Mouse (Mus musculus) midbrain, postnatal 0 days (tissue): ENCODE results near the gene Gipr. TPM values are rescaled to one million over a fixed set of nuclear protein-coding genes. Genes with fewer than 3 reads are reported as not detected.

ENCODE experiments used
- ATAC-seq: fragments of 200-750 bp; cut with Nextera tagmentation; 2 replicates; pipeline ENCODE4 v1.8.0; 2017; ENCODE audit warnings: moderate number of reproducible peaks, mild to moderate bottlenecking, moderate TSS enrichment, moderate library complexity; ENCODE audit not compliant: low FRiP score
- DNase-seq: peaks from one replicate; pipeline ENCODE4 v3.0.0-alpha.2; 2015; ENCODE audit warnings: low spot score
- H3K27ac ChIP-seq: fragments of 300-500 bp; sonication (generic); 2 replicates; pipeline ENCODE4 v1.5.1; 2014; ENCODE audit warnings: low read depth, mild to moderate bottlenecking, low read length, mixed read lengths
- H3K27me3 ChIP-seq: fragments of 300-500 bp; sonication (generic); 2 replicates; pipeline ENCODE4 v1.6.1; 2014; ENCODE audit warnings: low read length, control low read depth, mixed read lengths; ENCODE audit not compliant: insufficient read depth
- H3K36me3 ChIP-seq: fragments of 300-500 bp; sonication (generic); 2 replicates; pipeline ENCODE4 v1.6.1; 2014; ENCODE audit warnings: low read length, control low read depth, mixed read lengths; ENCODE audit not compliant: insufficient read depth
- H3K4me1 ChIP-seq: fragments of 300-500 bp; sonication (generic); 2 replicates; pipeline ENCODE4 v1.6.1; 2014; ENCODE audit warnings: mild to moderate bottlenecking, control low read depth, antibody characterized with exemption, low read length, mixed read lengths; ENCODE audit not compliant: insufficient read depth
- H3K4me2 ChIP-seq: fragments of 300-500 bp; sonication (generic); 2 replicates; pipeline ENCODE4 v1.6.1; 2014; ENCODE audit warnings: low read depth, mild to moderate bottlenecking, low read length, mixed read lengths; ENCODE audit not compliant: poor library complexity, severe bottlenecking
- H3K4me3 ChIP-seq: fragments of 300-500 bp; sonication (generic); 2 replicates; pipeline ENCODE4 v1.5.1; 2014; ENCODE audit warnings: low read depth, mild to moderate bottlenecking, low read length, moderate library complexity
- H3K9ac ChIP-seq: fragments of 300-500 bp; sonication (generic); replicated peaks from 2 replicates; pipeline ENCODE4 v1.6.1; 2014; ENCODE audit warnings: mild to moderate bottlenecking, low read length, moderate library complexity, mixed read lengths; ENCODE audit not compliant: poor library complexity, severe bottlenecking
- H3K9me3 ChIP-seq: fragments of 300-500 bp; sonication (generic); 2 replicates; pipeline ENCODE4 v1.6.1; 2016; ENCODE audit warnings: low read length, control low read depth
- CTCF ChIP-seq: IDR thresholded peaks from 2 replicates; pipeline ENCODE4 v1.5.1; 2016; ENCODE audit warnings: antibody characterized with exemption, mild to moderate bottlenecking
- WGBS: fragments of 180-500 bp; shearing (Covaris S2); extraction: QIAGEN DNeasy Blood & Tissue Kit; methylation state at CpG from one replicate; pipeline ENCODE4 v1.1.7; 2014; 5-methylcytosine and 5-hydroxymethylcytosine counted together
- polyA plus RNA-seq: library from polyadenylated mRNA; unstranded; fragments of >200 nt; fragmentation: Nextera tagmentation; extraction: Ambion mirVana; gene quantifications from 2 replicates; pipeline ENCODE4 v1.2.1, GENCODE M21; 2015
- total RNA-seq: library from RNA; depleted of rRNA; stranded (reverse); fragments of >200 nt; gene quantifications from 2 replicates; pipeline ENCODE4 v1.2.3, GENCODE M21; 2014

Gipr gene
- total and polyA plus RNA-seq, 2 experiments from 2014 or later, result 2.3 to 7.4 TPM

DNA sequence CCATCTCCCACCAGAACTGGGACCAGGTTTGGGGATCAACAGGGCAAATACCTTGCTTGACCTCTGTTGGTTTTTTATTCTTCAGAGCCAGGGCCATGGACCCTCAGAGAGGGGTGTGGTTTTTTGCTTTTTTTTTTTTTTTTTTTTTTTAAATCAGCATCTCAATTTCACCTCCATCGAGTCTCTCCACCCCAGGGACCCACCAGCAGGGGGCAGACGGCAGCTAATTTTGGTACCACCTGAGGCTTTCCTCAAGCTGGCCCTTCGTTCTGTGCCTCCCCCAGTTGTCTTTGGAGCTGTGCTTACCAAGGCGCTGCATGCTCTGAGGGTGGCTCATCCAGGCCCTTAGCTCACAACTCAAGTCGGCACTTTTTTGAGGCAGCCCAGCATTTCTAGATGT, 28.5 kb downstream of the Gipr start:
- Histone ChIP-seq H3K4me2 (no peak overlapping the region), H3K4me3 (no peak overlapping the region), H3K9me3 (no peaks in the 10 kb centered on the region), H3K27me3 (no peaks in the 10 kb centered on the region), H3K36me3 (peaks cover 45% of the 10 kb centered on the region), H3K4me1 (no peaks in the 10 kb centered on the region), H3K27ac (no peak overlapping the region), H3K9ac (no peak overlapping the region)
- ATAC-seq (no peak), DNase-seq (no peak)
- peak; percentile 59 for TF ChIP-seq CTCF
- 40% methylated on average over 5 of the region's 5 CpGs for WGBS

DNA sequence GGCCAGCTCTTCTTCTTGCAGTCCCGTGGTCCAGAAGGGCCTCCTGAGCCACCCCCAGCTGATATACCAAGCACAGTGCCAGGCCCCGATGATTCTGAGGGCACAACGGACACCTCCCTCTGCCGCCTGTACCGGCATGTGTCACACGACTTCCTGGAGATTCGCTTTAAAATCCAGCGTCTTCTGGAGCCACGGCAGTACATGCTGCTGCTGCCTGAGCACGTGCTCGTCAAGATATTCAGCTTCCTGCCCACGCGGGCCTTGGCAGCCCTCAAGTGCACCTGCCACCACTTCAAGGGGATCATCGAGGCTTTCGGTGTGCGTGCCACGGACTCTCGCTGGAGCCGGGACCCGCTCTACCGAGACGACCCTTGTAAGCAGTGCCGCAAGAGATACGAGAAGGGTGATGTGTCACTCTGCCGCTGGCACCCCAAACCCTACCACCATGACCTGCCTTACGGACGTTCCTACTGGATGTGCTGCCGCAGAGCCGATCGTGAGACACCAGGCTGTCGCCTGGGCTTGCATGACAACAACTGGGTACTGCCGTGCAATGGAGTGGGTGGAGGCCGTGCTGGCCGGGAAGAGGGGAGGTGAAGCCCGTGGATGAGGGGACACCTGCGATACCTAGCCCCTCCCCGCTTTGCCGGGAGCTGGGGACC, 29.1 kb downstream of the Gipr start:
- no peak for DNase-seq
- no peaks in the 10 kb centered on the region for H3K27me3 ChIP-seq
- peaks cover 45% of the 10 kb centered on the region for H3K36me3 ChIP-seq
- no peak overlapping the region for H3K4me3 ChIP-seq
- no peak for TF ChIP-seq CTCF
- no peak for ATAC-seq
- 93% methylated on average over 38 of the region's 38 CpGs for WGBS
- no peak overlapping the region for H3K9ac ChIP-seq
- H3K9me3 ChIP-seq, result no peaks in the 10 kb centered on the region
- no peak overlapping the region for H3K27ac ChIP-seq
- no peak overlapping the region for H3K4me2 ChIP-seq
- H3K4me1 ChIP-seq, result no peaks in the 10 kb centered on the region

DNA sequence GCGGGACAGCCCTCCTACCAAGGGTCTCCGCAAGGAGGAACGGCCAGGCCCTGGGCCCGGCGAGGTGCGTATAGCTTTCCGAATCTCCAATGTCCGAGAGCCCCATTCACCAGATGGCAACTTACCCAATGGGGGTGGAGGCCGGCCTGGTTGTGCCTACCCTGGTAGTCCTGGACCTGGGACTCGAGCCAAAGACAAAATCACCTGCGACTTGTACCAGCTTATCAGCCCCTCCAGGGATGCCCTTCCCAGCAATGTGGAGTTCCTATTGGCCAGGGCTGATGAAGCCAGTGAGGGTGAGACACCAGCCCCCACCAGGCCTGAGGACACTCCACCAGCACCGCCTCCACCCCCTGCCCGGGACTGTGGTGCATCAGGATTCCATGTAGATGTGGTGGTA, 29.8 kb downstream of the Gipr start:
- no peak overlapping the region for H3K9ac ChIP-seq
- H3K9me3 ChIP-seq, result no peaks in the 10 kb centered on the region
- H3K27me3 ChIP-seq, result no peaks in the 10 kb centered on the region
- ATAC-seq, result no peak
- TF ChIP-seq CTCF, result no peak
- no peak overlapping the region for H3K27ac ChIP-seq
- DNase-seq, result no peak
- H3K36me3 ChIP-seq, result peaks cover 44% of the 10 kb centered on the region
- no peak overlapping the region for H3K4me2 ChIP-seq
- H3K4me3 ChIP-seq, result no peak overlapping the region
- 95% methylated on average over 13 of the region's 13 CpGs for WGBS
- no peaks in the 10 kb centered on the region for H3K4me1 ChIP-seq

DNA sequence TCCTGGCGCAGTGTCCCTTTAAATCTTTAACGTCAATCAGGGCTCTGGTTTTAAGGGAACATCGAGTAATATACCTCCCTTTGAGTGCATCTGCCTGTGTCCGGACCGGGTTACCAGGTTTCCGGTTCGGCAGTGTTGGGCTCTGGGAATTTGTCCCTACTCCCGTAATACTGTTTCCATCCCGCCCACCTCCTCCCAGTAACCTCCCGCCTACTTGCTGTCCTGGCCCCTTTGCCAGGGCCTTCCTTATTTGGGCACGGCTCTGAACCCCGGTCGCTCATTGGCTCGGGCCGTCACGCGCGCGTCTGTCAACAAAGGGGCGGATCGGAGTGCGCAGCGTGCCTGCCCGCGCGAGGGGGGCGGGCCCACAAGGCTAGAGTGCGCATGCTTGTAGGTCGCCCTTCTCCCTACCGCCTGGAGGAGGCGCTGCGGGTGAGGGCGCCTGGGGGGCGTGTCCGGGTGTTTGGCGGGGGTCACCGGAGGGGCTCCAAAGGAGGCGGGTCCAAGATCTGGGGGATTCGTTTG, 34.5 kb downstream of the Gipr start:
- no peaks in the 10 kb centered on the region for H3K4me1 ChIP-seq

DNA sequence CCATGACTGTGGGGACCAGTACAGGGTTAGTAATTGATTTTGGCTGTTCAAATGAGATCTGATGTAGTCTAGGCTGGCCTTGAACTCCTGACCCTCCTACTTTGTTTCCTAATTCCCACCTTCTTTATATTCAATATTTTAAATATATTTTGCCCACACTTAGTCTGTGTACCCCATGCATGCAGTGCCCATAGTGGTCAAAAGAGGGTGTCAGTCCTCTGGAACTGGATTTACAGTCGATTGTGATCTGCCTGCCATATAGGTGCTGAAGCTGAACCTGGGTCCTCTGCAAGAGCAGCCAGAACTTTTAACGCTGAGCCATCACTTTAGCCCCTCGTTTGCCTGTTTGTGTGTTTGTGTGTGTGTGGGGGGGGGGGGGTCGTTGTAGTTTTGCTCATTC, 35.3 kb downstream of the Gipr start:
- H3K27ac ChIP-seq, result peak overlapping the region; percentile 90
- TF ChIP-seq CTCF, result peak; percentile 51
- no peaks in the 10 kb centered on the region for H3K27me3 ChIP-seq
- peak overlapping the region; percentile 50 for H3K9ac ChIP-seq
- WGBS, result 34% methylated on average over 4 of the region's 4 CpGs
- no peaks in the 10 kb centered on the region for H3K4me1 ChIP-seq
- DNase-seq, result no peak
- peak overlapping the region; percentile 45 for H3K4me2 ChIP-seq
- peak overlapping the region; percentile 27; the same call in 1 of the 2 replicates for H3K4me3 ChIP-seq
- H3K36me3 ChIP-seq, result peaks cover 5% of the 10 kb centered on the region; the same call in 1 of the 2 replicates
- ATAC-seq, result peak; percentile 14; the same call in 1 of the 2 replicates
- H3K9me3 ChIP-seq, result no peaks in the 10 kb centered on the region

More for the DNA sequence above, 34.5 kb downstream of the Gipr start:
- ATAC-seq (peak; percentile 98), DNase-seq (peak; percentile 99)
- Histone ChIP-seq H3K27ac (peak overlapping the region; percentile 90), H3K36me3 (peaks cover 13% of the 10 kb centered on the region; the same call in 1 of the 2 replicates), H3K27me3 (no peaks in the 10 kb centered on the region), H3K9ac (peak overlapping the region; percentile 50), H3K4me3 (peak overlapping the region; percentile 39), H3K9me3 (no peaks in the 10 kb centered on the region), H3K4me2 (peak overlapping the region; percentile 62)
- TF ChIP-seq CTCF, result peak; percentile 94
- WGBS, result under 1% methylated on average over 39 of the region's 39 CpGs

DNA sequence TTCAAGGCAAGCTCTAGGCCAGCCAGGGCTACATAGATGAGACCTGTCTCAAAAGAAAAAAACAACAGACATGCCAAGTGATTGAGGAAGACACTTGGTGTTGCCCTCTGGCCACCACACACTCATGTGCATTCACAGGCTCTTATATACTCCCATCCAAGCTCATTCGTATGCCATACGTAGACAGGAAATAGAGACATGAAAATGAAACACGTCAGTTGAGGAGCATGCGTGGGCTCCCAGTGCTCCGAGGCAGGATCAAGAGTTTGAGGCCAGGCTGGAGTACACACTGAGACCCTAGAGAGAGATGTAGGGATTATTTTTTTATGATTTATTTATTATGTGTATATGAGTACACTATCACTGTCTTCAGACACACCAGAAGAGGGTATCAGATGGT, 36.5 kb downstream of the Gipr start:
- H3K27ac ChIP-seq, result no peak overlapping the region
- H3K4me3 ChIP-seq, result no peak overlapping the region
- H3K9ac ChIP-seq, result no peak overlapping the region
- no peaks in the 10 kb centered on the region for H3K9me3 ChIP-seq
- no peaks in the 10 kb centered on the region for H3K27me3 ChIP-seq
- no peaks in the 10 kb centered on the region for H3K4me1 ChIP-seq
- ATAC-seq, result no peak
- 97% methylated on average over 5 of the region's 5 CpGs for WGBS
- no peaks in the 10 kb centered on the region for H3K36me3 ChIP-seq
- DNase-seq, result no peak
- no peak for TF ChIP-seq CTCF
- H3K4me2 ChIP-seq, result no peak overlapping the region
